Mouse (Mus musculus): Measurements from ENCODE around the gene Mrnip. TPM values are rescaled to one million over a fixed set of nuclear protein-coding genes. Genes with fewer than 3 reads are reported as not detected.
"Not testable (repeated sequence)": the region's sequence is repeated elsewhere in the genome, so short reads cannot be mapped to it uniquely, and the experiment has no call there.

Mrnip gene
- 24.9 and 25.5 TPM in 2 replicates for polyA plus RNA-seq (2014; fragmentation: Nextera tagmentation; extraction: Ambion mirVana)

DNA sequence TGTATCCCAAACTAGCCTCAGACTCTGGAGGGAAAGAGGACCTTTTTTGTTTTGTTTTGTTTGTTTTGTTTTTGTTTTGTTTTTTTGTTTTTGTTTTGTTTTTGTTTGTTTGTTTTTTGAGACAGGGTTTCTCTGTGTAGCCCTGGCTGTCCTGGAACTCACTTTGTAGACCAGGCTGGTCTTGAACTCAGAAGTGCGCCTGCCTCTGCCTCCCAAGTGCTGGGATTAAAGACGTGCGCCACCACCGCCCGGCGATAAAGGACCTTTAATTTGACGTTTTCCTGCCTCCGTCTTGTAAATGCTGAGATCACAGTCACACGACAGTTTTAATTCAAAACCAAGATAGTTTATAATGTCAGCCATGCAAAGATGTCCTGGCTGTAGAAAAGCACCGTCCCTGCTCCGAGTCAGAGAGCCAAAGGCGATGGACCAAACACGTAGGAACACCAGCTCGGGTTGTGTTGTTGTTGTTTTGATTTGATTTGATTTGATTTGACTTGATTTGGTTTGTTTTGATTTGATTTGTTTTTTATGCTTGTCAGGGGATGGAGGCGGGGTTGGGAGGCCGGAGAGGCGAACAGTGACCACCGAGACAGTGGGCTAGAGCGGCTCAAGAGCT, at the start of gene Mrnip:
TSS of gene Mrnip (plus strand) at position 334 of the 619 bp plus-strand sequence.
- peak within 1 kb of the TSS; percentile 74 for H3K4me2 ChIP-seq (ENCODE audit: low read depth, low read length)
- H3K36me3 ChIP-seq (replicated peaks; ENCODE audit: control insufficient read depth, insufficient read depth, low read depth, low read length); DNase-seq (ENCODE audit: low spot score); H3K27ac ChIP-seq (replicated peaks; ENCODE audit: low read depth, low read length); H3K4me1 ChIP-seq (ENCODE audit: control insufficient read depth, insufficient read depth, low read length); H3K27me3 ChIP-seq (ENCODE audit: control insufficient read depth, insufficient read depth, low read length); H3K9me3 ChIP-seq (replicated peaks; ENCODE audit: control insufficient read depth, low read length): not testable (repeated sequence)
- peak within 1 kb of the TSS; percentile 65 for H3K4me3 ChIP-seq (ENCODE audit: low read depth, low read length)
- H3K9ac ChIP-seq (replicated peaks; ENCODE audit: low read length) = peak within 1 kb of the TSS; percentile 85
- peak; percentile 36; the same call in 1 of the 2 replicates for ATAC-seq (replicated peaks; ENCODE audit: insufficient number of reproducible peaks, low FRiP score, low TSS enrichment, low read depth)
- WGBS = 5% methylated on average over 19 of the region's 19 CpGs

GRCm38 (mm10) chr11:50127781-50128180, 46.5 kb upstream of the Mrnip start:
- H3K9ac ChIP-seq (replicated peaks; ENCODE audit: low read length) = no peak overlapping the region
- H3K4me2 ChIP-seq (ENCODE audit: low read depth, low read length) = 0 out of 2 replicates have a peak overlapping the region, but pooled peaks have one; percentile 11
- WGBS = 9% methylated on average over 10 of the region's 10 CpGs
- H3K27me3 ChIP-seq (ENCODE audit: control insufficient read depth, insufficient read depth, low read length) = no peaks in the 10 kb centered on the region
- DNase-seq (ENCODE audit: low spot score) (no peak), ATAC-seq (replicated peaks; ENCODE audit: insufficient number of reproducible peaks, low FRiP score, low TSS enrichment, low read depth) (no peak)
- no peaks in the 10 kb centered on the region for H3K36me3 ChIP-seq (replicated peaks; ENCODE audit: control insufficient read depth, insufficient read depth, low read depth, low read length)
- H3K9me3 ChIP-seq (replicated peaks; ENCODE audit: control insufficient read depth, low read length) = no peaks in the 10 kb centered on the region
- no peaks in the 10 kb centered on the region for H3K4me1 ChIP-seq (ENCODE audit: control insufficient read depth, insufficient read depth, low read length)
- no peak overlapping the region for H3K4me3 ChIP-seq (ENCODE audit: low read depth, low read length)
- H3K27ac ChIP-seq (replicated peaks; ENCODE audit: low read depth, low read length) = no peak overlapping the region

DNA sequence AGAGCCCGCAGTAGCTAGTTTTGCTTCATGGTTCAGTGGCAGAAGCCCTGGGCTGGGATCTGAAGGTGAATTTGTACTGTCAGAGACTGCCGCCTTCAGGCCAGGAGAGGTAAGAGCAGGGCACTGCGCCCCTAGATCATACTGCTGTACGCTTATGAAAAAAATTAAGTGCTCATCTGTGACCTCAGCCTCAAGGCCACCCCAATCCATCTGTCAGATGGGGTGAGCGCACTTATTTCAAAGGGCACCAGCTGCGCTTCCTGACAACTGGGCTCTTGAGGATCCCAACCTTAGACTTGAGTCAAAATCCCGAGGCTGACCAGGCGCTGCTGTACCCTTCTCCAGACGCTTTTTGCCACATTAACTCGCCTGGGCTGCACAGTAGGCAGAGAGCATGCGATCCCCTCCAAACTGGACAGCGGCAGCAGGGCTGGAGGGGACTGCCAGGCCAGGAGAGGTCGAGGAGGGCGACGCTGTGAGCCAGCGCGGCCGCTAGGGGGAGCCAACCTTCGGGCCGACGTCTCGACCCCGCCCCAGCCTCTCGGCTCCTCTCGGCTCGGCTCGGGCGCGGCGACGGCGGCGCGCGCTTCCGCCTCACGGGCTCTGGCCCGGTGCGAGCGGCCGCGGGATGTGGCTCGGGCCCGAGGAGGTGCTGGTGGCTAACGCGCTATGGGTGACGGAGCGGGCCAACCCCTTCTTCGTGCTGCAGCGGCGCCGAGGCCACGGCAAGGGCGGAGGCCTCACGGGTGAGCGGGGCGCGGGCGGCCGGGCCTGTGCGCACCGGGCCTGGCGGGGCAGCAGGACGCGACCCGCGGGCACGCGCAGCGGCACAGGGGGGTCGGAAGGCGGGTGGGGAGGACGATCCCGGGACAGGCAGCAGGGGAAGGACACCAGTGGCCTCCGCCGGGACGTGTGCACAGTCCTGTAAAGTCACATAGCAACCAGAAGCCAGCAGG, 43.2 kb upstream of the Mrnip start, which contains the start of gene Tbc1d9b:
TSS of gene Tbc1d9b (plus strand) at position 586 of the 956 bp plus-strand sequence.
- Histone ChIP-seq H3K9ac (replicated peaks; ENCODE audit: low read length) (peak within 1 kb of the TSS; percentile 99), H3K4me3 (ENCODE audit: low read depth, low read length) (peak within 1 kb of the TSS; percentile 84), H3K27me3 (ENCODE audit: control insufficient read depth, insufficient read depth, low read length) (no peaks in the 10 kb centered on the region), H3K9me3 (replicated peaks; ENCODE audit: control insufficient read depth, low read length) (no peaks in the 10 kb centered on the region), H3K4me1 (ENCODE audit: control insufficient read depth, insufficient read depth, low read length) (no peaks in the 10 kb centered on the region), H3K36me3 (replicated peaks; ENCODE audit: control insufficient read depth, insufficient read depth, low read depth, low read length) (no peaks in the 10 kb centered on the region), H3K27ac (replicated peaks; ENCODE audit: low read depth, low read length) (peak within 1 kb of the TSS; percentile 70; the same call in 1 of the 2 replicates), H3K4me2 (ENCODE audit: low read depth, low read length) (peak within 1 kb of the TSS; percentile 81)
- ATAC-seq (replicated peaks; ENCODE audit: insufficient number of reproducible peaks, low FRiP score, low TSS enrichment, low read depth) (peak; percentile 84), DNase-seq (ENCODE audit: low spot score) (peak; percentile 93)
- 1% methylated on average over 71 of the region's 77 CpGs for WGBS

- Histone ChIP-seq H3K9me3 (replicated peaks; ENCODE audit: control insufficient read depth, low read length) (no peaks in the 10 kb centered on the region), H3K4me3 (ENCODE audit: low read depth, low read length) (peak overlapping the region; percentile 84), H3K9ac (replicated peaks; ENCODE audit: low read length) (peak overlapping the region; percentile 99), H3K4me1 (ENCODE audit: control insufficient read depth, insufficient read depth, low read length) (no peaks in the 10 kb centered on the region), H3K4me2 (ENCODE audit: low read depth, low read length) (peak overlapping the region; percentile 81), H3K27ac (replicated peaks; ENCODE audit: low read depth, low read length) (0 out of 2 replicates have a peak overlapping the region, but pooled peaks have one; percentile 70), H3K27me3 (ENCODE audit: control insufficient read depth, insufficient read depth, low read length) (no peaks in the 10 kb centered on the region), H3K36me3 (replicated peaks; ENCODE audit: control insufficient read depth, insufficient read depth, low read depth, low read length) (no peaks in the 10 kb centered on the region)
- 23% methylated on average over 10 of the region's 10 CpGs for WGBS
- ATAC-seq (replicated peaks; ENCODE audit: insufficient number of reproducible peaks, low FRiP score, low TSS enrichment, low read depth) (no peak), DNase-seq (ENCODE audit: low spot score) (no peak)
These were observed 42.4 kb upstream of the Mrnip start for GRCm38 (mm10) chr11:50131801-50132201.

DNA sequence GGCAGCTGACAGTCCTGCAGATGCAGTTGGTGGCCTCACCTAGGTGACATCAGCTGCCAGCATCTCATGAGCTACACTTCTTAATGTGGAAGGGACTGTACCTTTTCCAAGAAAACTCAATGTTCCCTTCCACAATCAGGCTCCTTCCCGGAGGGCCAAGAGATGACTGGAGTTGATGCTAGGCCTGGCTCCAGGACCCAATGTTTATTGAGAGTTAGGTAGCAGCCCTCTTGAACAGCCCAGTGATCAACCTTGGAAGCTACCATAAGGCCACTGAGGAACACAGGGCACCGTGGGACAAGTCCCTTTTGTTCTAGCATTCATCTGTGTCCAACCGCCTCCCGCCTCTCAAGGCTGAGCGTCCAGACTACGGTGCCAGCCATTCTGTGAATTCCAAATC, 42.0 kb upstream of the Mrnip start:
- H3K27me3 ChIP-seq (ENCODE audit: control insufficient read depth, insufficient read depth, low read length) = no peaks in the 10 kb centered on the region
- DNase-seq (ENCODE audit: low spot score) (no peak), ATAC-seq (replicated peaks; ENCODE audit: insufficient number of reproducible peaks, low FRiP score, low TSS enrichment, low read depth) (no peak)
- H3K4me2 ChIP-seq (ENCODE audit: low read depth, low read length) = peak overlapping the region; percentile 81
- no peaks in the 10 kb centered on the region for H3K36me3 ChIP-seq (replicated peaks; ENCODE audit: control insufficient read depth, insufficient read depth, low read depth, low read length)
- H3K9me3 ChIP-seq (replicated peaks; ENCODE audit: control insufficient read depth, low read length) = no peaks in the 10 kb centered on the region
- H3K27ac ChIP-seq (replicated peaks; ENCODE audit: low read depth, low read length) = no peak overlapping the region
- H3K9ac ChIP-seq (replicated peaks; ENCODE audit: low read length) = peak overlapping the region; percentile 99; the same call in 1 of the 2 replicates
- H3K4me1 ChIP-seq (ENCODE audit: control insufficient read depth, insufficient read depth, low read length) = no peaks in the 10 kb centered on the region
- H3K4me3 ChIP-seq (ENCODE audit: low read depth, low read length) = peak overlapping the region; percentile 84
- 88% methylated on average over 6 of the region's 6 CpGs for WGBS

DNA sequence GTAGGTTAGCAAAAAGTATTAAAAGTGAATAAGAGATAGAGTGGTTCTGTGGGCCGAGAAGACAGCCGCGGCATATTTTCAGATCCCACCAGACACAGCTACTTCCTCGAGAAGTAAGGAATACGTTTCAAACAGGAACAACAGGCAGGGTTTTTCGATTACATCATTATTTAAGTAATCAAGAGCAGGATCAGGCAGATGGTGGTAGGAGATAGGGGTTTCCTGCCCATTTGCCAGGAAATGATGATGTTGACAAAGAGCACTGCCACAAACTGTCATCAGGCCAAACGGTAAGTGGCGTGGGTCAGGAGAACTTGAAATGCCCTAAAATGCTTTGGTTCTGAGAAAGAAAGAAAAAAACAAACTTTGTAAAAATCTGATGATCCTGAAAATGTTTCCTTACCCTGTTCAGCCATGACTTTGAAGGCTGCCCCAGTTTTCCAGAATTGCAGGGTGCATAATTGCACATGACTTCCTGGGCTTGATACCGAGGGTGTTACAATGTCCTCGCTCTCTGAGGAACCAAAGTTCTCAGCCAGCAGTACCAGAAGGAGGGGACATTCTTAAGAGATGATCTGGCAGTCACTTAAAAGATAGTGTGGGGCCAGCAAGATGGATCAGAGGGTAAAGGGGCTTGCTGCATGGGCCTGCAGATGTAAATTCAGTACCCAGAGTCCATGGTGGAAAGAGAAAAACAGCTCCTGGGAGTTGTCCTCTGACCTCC, 39.9 kb upstream of the Mrnip start:
- Histone ChIP-seq H3K9ac (replicated peaks; ENCODE audit: low read length) (no peak overlapping the region), H3K4me1 (ENCODE audit: control insufficient read depth, insufficient read depth, low read length) (no peaks in the 10 kb centered on the region), H3K9me3 (replicated peaks; ENCODE audit: control insufficient read depth, low read length) (no peaks in the 10 kb centered on the region), H3K27me3 (ENCODE audit: control insufficient read depth, insufficient read depth, low read length) (no peaks in the 10 kb centered on the region), H3K4me2 (ENCODE audit: low read depth, low read length) (no peak overlapping the region), H3K4me3 (ENCODE audit: low read depth, low read length) (no peak overlapping the region), H3K36me3 (replicated peaks; ENCODE audit: control insufficient read depth, insufficient read depth, low read depth, low read length) (0 out of 2 replicates have a peak, but pooled peaks cover 2% of the 10 kb centered on the region), H3K27ac (replicated peaks; ENCODE audit: low read depth, low read length) (no peak overlapping the region)
- DNase-seq (ENCODE audit: low spot score) (no peak), ATAC-seq (replicated peaks; ENCODE audit: insufficient number of reproducible peaks, low FRiP score, low TSS enrichment, low read depth) (no peak)
- WGBS = 82% methylated on average over 10 of the region's 10 CpGs

DNA sequence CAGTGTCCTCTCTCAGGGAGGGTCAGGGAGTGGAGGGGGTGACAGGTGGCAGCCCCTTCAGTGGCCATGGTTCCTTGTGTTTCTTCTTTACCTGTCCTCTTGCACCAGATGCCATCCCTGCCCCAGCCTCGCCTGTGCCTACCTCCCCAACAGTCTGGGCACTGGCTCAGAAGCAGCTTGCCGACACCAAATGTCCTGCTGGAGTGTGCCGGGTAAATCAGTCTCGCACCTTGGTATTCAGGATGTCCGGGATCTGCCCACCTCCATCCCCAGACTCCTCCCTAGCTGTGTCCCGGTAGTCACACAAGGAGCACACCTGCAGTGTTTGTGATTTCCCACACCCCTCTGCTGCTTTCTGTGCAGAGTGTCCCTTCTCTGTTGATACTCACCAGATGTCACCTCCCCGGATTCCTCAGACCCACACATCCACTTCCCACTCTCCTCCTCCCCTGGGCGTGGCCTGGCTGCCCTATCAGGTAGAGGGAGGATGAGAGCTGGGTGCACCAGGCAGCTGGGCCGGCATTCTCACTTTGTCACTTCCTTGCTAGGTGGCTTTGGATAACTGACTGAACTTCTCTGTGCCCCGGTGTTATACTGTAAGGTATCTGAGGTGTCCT, 35.9 kb upstream of the Mrnip start:
- no peak overlapping the region for H3K4me3 ChIP-seq (ENCODE audit: low read depth, low read length)
- ATAC-seq (replicated peaks; ENCODE audit: insufficient number of reproducible peaks, low FRiP score, low TSS enrichment, low read depth) (no peak), DNase-seq (ENCODE audit: low spot score) (no peak)
- H3K4me1 ChIP-seq (ENCODE audit: control insufficient read depth, insufficient read depth, low read length) = no peaks in the 10 kb centered on the region
- H3K4me2 ChIP-seq (ENCODE audit: low read depth, low read length) = no peak overlapping the region
- H3K36me3 ChIP-seq (replicated peaks; ENCODE audit: control insufficient read depth, insufficient read depth, low read depth, low read length) = peaks cover 2% of the 10 kb centered on the region; the same call in 1 of the 2 replicates
- H3K9me3 ChIP-seq (replicated peaks; ENCODE audit: control insufficient read depth, low read length) = no peaks in the 10 kb centered on the region
- WGBS = 70% methylated on average over 10 of the region's 10 CpGs
- no peak overlapping the region for H3K9ac ChIP-seq (replicated peaks; ENCODE audit: low read length)
- no peaks in the 10 kb centered on the region for H3K27me3 ChIP-seq (ENCODE audit: control insufficient read depth, insufficient read depth, low read length)
- no peak overlapping the region for H3K27ac ChIP-seq (replicated peaks; ENCODE audit: low read depth, low read length)
